Mouse (Mus musculus): ENCODE results near the gene Arhgap27.
"Not testable (repeated sequence)": the region's sequence is repeated elsewhere in the genome, so short reads cannot be mapped to it uniquely, and the experiment has no call there.

Arhgap27 gene

GRCm38 (mm10) chr11:103363214-103364148 is at the start of gene Arhgap27:
Gene Arhgap27, minus strand, starts transcription at chr11:103363692.
- DNase-seq (ENCODE audit: low spot score in 2 of 2): peak; percentile 52 to 65

GRCm38 (mm10) chr11:103412950-103413423 is 49.5 kb upstream of the Arhgap27 start:
- no peak for DNase-seq (ENCODE audit: low spot score in 2 of 2)

GRCm38 (mm10) chr11:103411981-103412949 is 48.8 kb upstream of the Arhgap27 start, which contains the start of gene Plekhm1:
Gene Plekhm1, minus strand, starts transcription at chr11:103412687.
- DNase-seq (ENCODE audit: low spot score in 2 of 2): peak; percentile 91 to 93

GRCm38 (mm10) chr11:103411301-103411700 is 47.8 kb upstream of the Arhgap27 start:
- DNase-seq (ENCODE audit: low spot score in 2 of 2): no peak

- DNase-seq (ENCODE audit: low spot score in 2 of 2): no peak
Measured at GRCm38 (mm10) chr11:103408880-103409279, 45.4 kb upstream of the Arhgap27 start.

GRCm38 (mm10) chr11:103407136-103407535 is 43.6 kb upstream of the Arhgap27 start:
- not testable (repeated sequence) for DNase-seq (ENCODE audit: low spot score in 2 of 2)

- peak in 1 of 2 experiments; percentile 65 for DNase-seq (ENCODE audit: low spot score in 2 of 2)
Measured at GRCm38 (mm10) chr11:103406551-103406950, 43.1 kb upstream of the Arhgap27 start.

- DNase-seq (ENCODE audit: low spot score in 2 of 2): no peak
Measured at GRCm38 (mm10) chr11:103405814-103406213, 42.3 kb upstream of the Arhgap27 start.

- DNase-seq (ENCODE audit: low spot score in 2 of 2): no peak
Measured at GRCm38 (mm10) chr11:103404618-103405017, 41.1 kb upstream of the Arhgap27 start.

GRCm38 (mm10) chr11:103403776-103404175 is 40.3 kb upstream of the Arhgap27 start:
- no peak for DNase-seq (ENCODE audit: low spot score in 2 of 2)

GRCm38 (mm10) chr11:103402738-103403137 is 39.2 kb upstream of the Arhgap27 start:
- DNase-seq (ENCODE audit: low spot score in 2 of 2): no peak

- DNase-seq (ENCODE audit: low spot score in 2 of 2): no peak
Measured at GRCm38 (mm10) chr11:103402198-103402597, 38.7 kb upstream of the Arhgap27 start.

GRCm38 (mm10) chr11:103399986-103400385 is 36.5 kb upstream of the Arhgap27 start:
- no peak for DNase-seq (ENCODE audit: low spot score in 2 of 2)

GRCm38 (mm10) chr11:103399050-103399449 is 35.6 kb upstream of the Arhgap27 start:
- DNase-seq (ENCODE audit: low spot score in 2 of 2): no peak

GRCm38 (mm10) chr11:103396682-103397081 is 33.2 kb upstream of the Arhgap27 start:
- DNase-seq (ENCODE audit: low spot score in 2 of 2): no peak

GRCm38 (mm10) chr11:103396236-103396635 is 32.7 kb upstream of the Arhgap27 start:
- DNase-seq (ENCODE audit: low spot score in 2 of 2): no peak

GRCm38 (mm10) chr11:103394604-103395003 is 31.1 kb upstream of the Arhgap27 start:
- no peak for DNase-seq (ENCODE audit: low spot score in 2 of 2)

GRCm38 (mm10) chr11:103394025-103394424 is 30.5 kb upstream of the Arhgap27 start:
- no peak for DNase-seq (ENCODE audit: low spot score in 2 of 2)

- no peak for DNase-seq (ENCODE audit: low spot score in 2 of 2)
Measured at GRCm38 (mm10) chr11:103387870-103388526, 24.5 kb upstream of the Arhgap27 start.

- DNase-seq (ENCODE audit: low spot score in 2 of 2): no peak
Measured at GRCm38 (mm10) chr11:103386827-103387226, 23.3 kb upstream of the Arhgap27 start.

GRCm38 (mm10) chr11:103381956-103382613 is 18.6 kb upstream of the Arhgap27 start:
- DNase-seq (ENCODE audit: low spot score in 2 of 2): peak; percentile 54 to 81
